Mouse (Mus musculus) forebrain, embryonic 16.5 days (tissue): ENCODE measurements at regions not wholly inside any gene's neighbourhood (a gene's known extent, or its start where the extent isn't known, plus 50 kb on each side); places are given as distances from the start of the nearest gene placed in this dataset.

Source experiments
- ATAC-seq: fragments of 200-750 bp; cut with Nextera tagmentation; 2 replicates; pipeline ENCODE4 v1.8.0; 2017; ENCODE audit warnings: mild to moderate bottlenecking, moderate library complexity
- H3K27ac ChIP-seq: fragments of 300-500 bp; sonication (generic); 2 replicates; pipeline ENCODE4 v1.5.1; 2014; ENCODE audit warnings: low read length, control low read depth
- H3K27me3 ChIP-seq: fragments of 300-500 bp; sonication (generic); replicated peaks from 2 replicates; pipeline ENCODE4 v1.6.1; 2014; ENCODE audit warnings: low read length; ENCODE audit not compliant: control insufficient read depth, insufficient read depth
- H3K36me3 ChIP-seq: fragments of 300-500 bp; sonication (generic); 2 replicates; pipeline ENCODE4 v1.6.1; 2014; ENCODE audit not compliant: control insufficient read depth, insufficient read depth
- H3K4me1 ChIP-seq: fragments of 300-500 bp; sonication (generic); replicated peaks from 2 replicates; pipeline ENCODE4 v1.6.1; 2014; ENCODE audit warnings: low read length; ENCODE audit not compliant: control insufficient read depth, insufficient read depth
- H3K4me2 ChIP-seq: fragments of 300-500 bp; sonication (generic); 2 replicates; pipeline ENCODE4 v1.6.1; 2014; ENCODE audit warnings: mild to moderate bottlenecking, low read length, control low read depth
- H3K4me3 ChIP-seq: fragments of 300-500 bp; sonication (generic); replicated peaks from 2 replicates; pipeline ENCODE4 v1.5.1; 2014; ENCODE audit warnings: mild to moderate bottlenecking, low read length, control low read depth
- H3K9ac ChIP-seq: fragments of 300-500 bp; sonication (generic); replicated peaks from 2 replicates; pipeline ENCODE4 v1.6.1; 2014; ENCODE audit warnings: low read depth, low read length, control low read depth
- H3K9me3 ChIP-seq: fragments of 300-500 bp; sonication (generic); 2 replicates; pipeline ENCODE4 v1.6.1; 2016; ENCODE audit warnings: low read length; ENCODE audit not compliant: control insufficient read depth
- WGBS: fragments of 180-500 bp; shearing (Covaris S2); extraction: QIAGEN DNeasy Blood & Tissue Kit; methylation state at CpG from one replicate; pipeline ENCODE4 v1.1.7; 2014; 5-methylcytosine and 5-hydroxymethylcytosine counted together

- 54% methylated on average over 7 of the region's 7 CpGs for WGBS
- Histone ChIP-seq H3K27me3 (no peaks in the 10 kb centered on the region; the same call in 1 of the 2 replicates), H3K4me3 (no peak overlapping the region), H3K4me2 (no peak overlapping the region), H3K36me3 (no peaks in the 10 kb centered on the region), H3K4me1 (peaks cover 2% of the 10 kb centered on the region; the same call in 1 of the 2 replicates), H3K9ac (no peak overlapping the region), H3K9me3 (no peaks in the 10 kb centered on the region), H3K27ac (no peak overlapping the region)
- ATAC-seq, result peak; percentile 94
Measured at GRCm38 (mm10) chr12:68758263-68759020, 400.5 kb downstream of the Rps29 start.

DNA sequence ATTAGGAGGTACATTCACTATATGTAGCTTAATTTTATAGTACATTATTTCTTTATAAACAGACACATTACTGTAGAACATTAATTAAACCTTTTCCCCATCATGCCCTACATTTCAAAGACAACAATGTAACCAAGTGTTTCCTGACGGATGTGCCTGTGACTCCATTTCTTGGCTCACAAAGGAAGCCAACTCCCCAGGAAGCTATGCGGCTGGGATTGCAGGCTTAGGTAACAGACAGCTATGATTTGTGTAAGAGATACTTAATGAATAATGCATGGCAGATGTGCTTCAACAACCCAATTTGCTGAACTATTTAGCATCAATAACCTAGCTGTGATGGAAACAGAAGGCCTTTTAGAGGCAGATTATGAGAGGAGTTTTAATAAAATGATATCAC, 430.1 kb downstream of the Rps29 start:
- peak; percentile 68 for ATAC-seq
- 24% methylated on average over 2 of the region's 2 CpGs for WGBS
- H3K4me3 ChIP-seq, result no peak overlapping the region
- H3K9me3 ChIP-seq, result no peaks in the 10 kb centered on the region
- H3K36me3 ChIP-seq, result no peaks in the 10 kb centered on the region
- H3K4me1 ChIP-seq, result no peaks in the 10 kb centered on the region
- no peak overlapping the region for H3K9ac ChIP-seq
- H3K4me2 ChIP-seq, result no peak overlapping the region
- H3K27me3 ChIP-seq, result no peaks in the 10 kb centered on the region
- H3K27ac ChIP-seq, result no peak overlapping the region

DNA sequence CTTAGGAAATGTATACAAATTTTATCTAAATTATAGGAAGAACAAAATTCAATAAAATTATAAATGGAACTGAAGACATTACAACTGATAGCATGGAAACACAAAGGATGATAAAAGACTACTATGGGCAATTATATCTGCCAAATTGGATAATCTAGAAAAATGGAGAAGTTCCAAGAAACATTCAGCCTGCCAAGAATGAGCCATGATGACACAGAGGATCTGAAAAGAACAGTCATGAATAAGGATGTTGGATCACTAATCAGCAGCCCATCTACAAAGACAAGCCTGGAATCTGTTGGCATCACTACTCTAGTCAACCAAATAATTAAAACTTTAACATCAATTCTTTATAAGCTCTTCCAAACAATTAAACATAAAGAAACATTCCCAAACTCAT, 440.0 kb downstream of the Rps29 start:
- Histone ChIP-seq H3K9ac (no peak overlapping the region), H3K4me1 (no peaks in the 10 kb centered on the region), H3K36me3 (no peaks in the 10 kb centered on the region), H3K4me3 (no peak overlapping the region), H3K27me3 (no peaks in the 10 kb centered on the region), H3K4me2 (no peak overlapping the region), H3K27ac (no peak overlapping the region), H3K9me3 (no peaks in the 10 kb centered on the region)
- ATAC-seq, result no peak

DNA sequence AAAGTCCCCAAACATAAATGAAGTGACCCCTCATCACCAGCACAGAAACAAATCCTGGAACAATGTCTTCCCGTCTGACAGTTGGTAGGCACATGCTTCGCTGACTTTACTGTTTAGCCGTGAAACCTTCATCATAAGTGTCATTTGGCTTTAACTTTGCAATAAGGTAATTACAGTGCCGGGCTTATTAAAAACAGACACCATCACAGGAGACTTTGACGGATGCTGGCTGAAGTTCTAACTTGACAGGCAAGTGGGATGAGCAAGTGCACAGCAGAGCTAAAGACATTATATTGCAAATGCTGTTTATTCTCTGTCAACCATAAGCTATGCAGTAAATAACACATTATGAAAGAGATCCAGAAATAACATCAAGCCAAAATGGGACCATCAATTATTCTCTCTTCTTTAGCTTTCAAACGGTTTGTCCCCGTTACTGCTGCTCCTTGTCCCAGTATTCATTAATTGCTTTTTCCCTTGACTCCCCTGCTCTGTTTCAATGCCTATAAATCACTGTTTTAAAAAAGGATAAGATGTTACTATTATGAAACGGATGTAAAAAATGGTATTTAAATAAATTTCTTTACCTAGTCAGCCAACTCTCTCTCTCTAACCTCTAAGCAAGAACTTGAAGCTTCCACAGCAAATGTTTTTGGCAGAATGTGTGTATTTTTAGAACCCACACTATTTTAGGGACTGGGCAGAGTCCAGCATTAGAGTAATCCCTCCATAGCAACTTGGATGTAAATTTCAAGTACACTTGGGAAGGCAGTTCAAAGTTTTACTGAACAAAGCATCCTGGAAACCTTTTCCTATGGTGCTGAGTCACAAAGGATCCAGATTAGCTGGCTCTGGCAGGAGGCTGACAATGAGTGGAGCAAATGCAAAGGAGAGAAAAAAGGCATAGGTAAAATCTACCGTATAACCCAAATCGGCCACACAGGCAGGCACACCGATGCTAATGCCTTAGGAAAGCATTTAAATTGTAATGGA, 464.4 kb downstream of the Rps29 start:
- 34% methylated on average over 11 of the region's 11 CpGs for WGBS
- H3K27ac ChIP-seq, result no peak overlapping the region
- no peak overlapping the region for H3K4me3 ChIP-seq
- no peak overlapping the region for H3K4me2 ChIP-seq
- H3K9ac ChIP-seq, result no peak overlapping the region
- H3K36me3 ChIP-seq, result no peaks in the 10 kb centered on the region
- H3K4me1 ChIP-seq, result peaks cover 9% of the 10 kb centered on the region
- H3K27me3 ChIP-seq, result no peaks in the 10 kb centered on the region
- peak; percentile 84 for ATAC-seq
- no peaks in the 10 kb centered on the region for H3K9me3 ChIP-seq

DNA sequence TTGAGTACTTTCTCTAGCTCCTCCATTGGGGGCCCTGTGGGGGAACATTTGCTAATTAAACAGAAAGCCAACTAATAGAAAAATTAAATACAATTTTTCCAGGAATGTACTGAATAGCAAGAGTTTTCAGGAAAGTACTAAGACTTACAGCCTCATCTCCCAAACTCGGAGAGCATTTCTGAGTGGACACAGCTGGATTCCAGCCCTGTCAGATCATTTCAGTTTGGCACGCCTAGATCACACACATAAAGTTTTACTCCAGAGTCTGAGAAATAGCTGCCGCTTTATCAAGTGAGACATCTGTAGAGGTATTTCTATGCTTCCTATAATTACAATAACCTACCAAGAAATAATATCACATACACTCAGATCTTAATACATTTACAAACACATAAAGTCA, 470.7 kb downstream of the Rps29 start:
- Histone ChIP-seq H3K9ac (no peak overlapping the region), H3K9me3 (no peaks in the 10 kb centered on the region), H3K27ac (no peak overlapping the region), H3K4me1 (no peaks in the 10 kb centered on the region), H3K27me3 (no peaks in the 10 kb centered on the region), H3K4me2 (no peak overlapping the region), H3K4me3 (no peak overlapping the region), H3K36me3 (no peaks in the 10 kb centered on the region)
- WGBS, result 83% methylated on average over 3 of the region's 3 CpGs
- no peak for ATAC-seq

DNA sequence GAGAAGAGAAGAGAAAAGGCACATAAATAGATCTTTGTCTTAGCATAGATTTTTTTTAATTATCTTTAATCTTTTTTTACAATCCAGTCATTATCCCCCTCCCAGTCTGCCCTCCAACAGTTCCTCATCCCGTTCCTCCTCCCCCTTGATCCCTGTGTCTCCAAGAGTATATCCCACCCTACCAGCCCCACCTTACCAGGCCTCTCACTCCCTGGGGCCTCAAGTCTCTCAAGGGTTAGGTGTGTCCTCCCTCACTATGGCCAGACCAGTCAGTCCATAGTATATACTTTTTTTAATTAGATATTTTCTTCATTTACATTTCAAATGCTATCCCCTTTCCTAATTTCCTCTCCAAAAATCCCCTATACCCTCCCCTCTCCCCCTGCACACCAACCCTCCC, 475.1 kb downstream of the Rps29 start:
- no peak overlapping the region for H3K27ac ChIP-seq

DNA sequence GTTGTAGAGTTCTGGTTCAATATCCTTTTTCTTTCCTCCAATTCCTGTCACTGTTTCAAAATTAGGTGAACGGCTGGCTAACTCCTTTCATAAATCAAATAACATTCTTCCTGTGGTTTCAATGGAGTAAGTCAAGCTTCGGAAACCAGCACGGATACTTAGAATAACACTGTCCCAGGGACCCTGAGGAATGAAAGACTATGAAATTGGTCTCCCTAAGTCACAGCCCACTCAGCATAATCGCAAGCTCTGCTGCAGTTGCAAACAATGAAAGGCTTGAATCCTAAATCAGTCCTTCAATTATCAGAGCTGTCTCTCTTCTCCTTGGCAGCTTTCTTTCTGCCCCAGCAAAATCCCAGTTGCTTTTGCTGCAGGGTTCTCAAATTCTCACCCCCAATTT, 475.8 kb downstream of the Rps29 start:
- no peaks in the 10 kb centered on the region for H3K27me3 ChIP-seq
- ATAC-seq, result peak; percentile 95
- H3K4me2 ChIP-seq, result no peak overlapping the region
- H3K4me3 ChIP-seq, result no peak overlapping the region
- no peak overlapping the region for H3K9ac ChIP-seq
- no peaks in the 10 kb centered on the region for H3K4me1 ChIP-seq
- no peaks in the 10 kb centered on the region for H3K36me3 ChIP-seq
- WGBS, result 3% methylated on average over 4 of the region's 4 CpGs
- no peak overlapping the region for H3K27ac ChIP-seq
- H3K9me3 ChIP-seq, result peaks cover 2% of the 10 kb centered on the region

More for the DNA sequence above, 475.1 kb downstream of the Rps29 start:
- 32% methylated on average over 1 of the region's 1 CpGs for WGBS
- no peaks in the 10 kb centered on the region for H3K4me1 ChIP-seq
- no peaks in the 10 kb centered on the region for H3K27me3 ChIP-seq
- no peak overlapping the region for H3K4me3 ChIP-seq
- no peak overlapping the region for H3K4me2 ChIP-seq
- ATAC-seq, result no peak
- no peak overlapping the region for H3K9ac ChIP-seq
- H3K9me3 ChIP-seq, result peaks cover 2% of the 10 kb centered on the region
- H3K36me3 ChIP-seq, result no peaks in the 10 kb centered on the region

- H3K4me2 ChIP-seq, result no peak overlapping the region
- no peak for ATAC-seq
- peaks cover 2% of the 10 kb centered on the region for H3K9me3 ChIP-seq
- H3K36me3 ChIP-seq, result no peaks in the 10 kb centered on the region
- H3K9ac ChIP-seq, result no peak overlapping the region
- no peaks in the 10 kb centered on the region for H3K27me3 ChIP-seq
- no peak overlapping the region for H3K27ac ChIP-seq
- no peaks in the 10 kb centered on the region for H3K4me1 ChIP-seq
- H3K4me3 ChIP-seq, result no peak overlapping the region
- 91% methylated on average over 3 of the region's 3 CpGs for WGBS
Measured at GRCm38 (mm10) chr12:68680668-68681067, 478.3 kb downstream of the Rps29 start.

DNA sequence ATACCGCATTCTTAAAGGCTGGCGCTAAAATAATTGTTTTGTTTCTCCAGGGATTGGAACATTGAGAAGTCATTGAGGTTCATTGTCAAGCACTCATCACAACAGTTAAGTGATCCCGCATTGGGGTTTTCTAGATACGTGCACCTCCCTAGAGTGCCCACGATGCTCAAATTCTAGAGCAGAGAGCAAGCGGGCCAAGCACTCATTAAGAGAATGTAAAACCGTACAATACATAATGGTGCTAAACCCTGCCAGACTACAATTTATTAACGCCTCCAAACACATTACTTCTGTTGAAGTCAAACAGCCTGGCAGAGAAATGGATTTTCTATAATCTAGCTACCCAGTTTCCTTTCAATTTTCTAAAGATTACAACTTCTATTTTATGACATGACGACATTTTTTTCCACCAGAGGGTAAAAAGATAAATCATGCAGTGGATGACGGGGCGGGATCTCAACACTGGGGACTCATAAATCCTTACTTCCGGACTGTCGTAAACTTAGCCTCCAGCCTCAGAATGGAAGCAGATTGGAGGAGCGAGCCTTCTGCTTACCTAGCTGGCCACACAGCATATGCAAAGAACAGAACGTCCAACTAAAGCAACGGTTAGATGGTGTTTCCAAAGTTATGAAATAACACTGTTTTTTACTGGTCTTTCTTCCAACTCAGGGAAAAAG, 482.8 kb downstream of the Rps29 start:
- H3K27ac ChIP-seq, result no peak overlapping the region
- no peaks in the 10 kb centered on the region for H3K4me1 ChIP-seq
- 84% methylated on average over 16 of the region's 16 CpGs for WGBS
- H3K4me2 ChIP-seq, result no peak overlapping the region
- H3K27me3 ChIP-seq, result no peaks in the 10 kb centered on the region
- no peaks in the 10 kb centered on the region for H3K36me3 ChIP-seq
- no peak for ATAC-seq
- no peak overlapping the region for H3K4me3 ChIP-seq
- H3K9ac ChIP-seq, result no peak overlapping the region
- no peaks in the 10 kb centered on the region for H3K9me3 ChIP-seq
